Mouse (Mus musculus) MEL (cell line): ENCODE data around the gene Pfdn6. TPM values are rescaled to one million over a fixed set of nuclear protein-coding genes. Genes with fewer than 3 reads are reported as not detected.

Experiments
- DNase-seq: peaks from one replicate; pipeline ENCODE4 v3.0.0; 2011; ENCODE audit warnings: low read depth, low spot score
- H3K27ac ChIP-seq: 2 replicates; pipeline ENCODE4 v1.5.1; 2012; ENCODE audit warnings: low read depth, mild to moderate bottlenecking, control low read depth, low read length, moderate library complexity; ENCODE audit not compliant: control insufficient read depth
- H3K27me3 ChIP-seq, 2 experiments: fragments of 150-350 bp in 1 of 2; sonication (generic) in 1 of 2; 2 replicates each; pipeline ENCODE4 v1.6.1; 2012; ENCODE audit warnings: low read length in 2 of 2, mild to moderate bottlenecking in 2 of 2, improper control_type of control experiment in 1 of 2, moderate library complexity in 1 of 2; ENCODE audit not compliant: insufficient read depth in 2 of 2, control insufficient read depth in 1 of 2
- H3K36me3 ChIP-seq, 2 experiments: 2 replicates each; pipeline ENCODE4 v1.6.1; 2012 to 2014; ENCODE audit warnings: low read length in 2 of 2, improper control_type of control experiment in 1 of 2, inconsistent platforms in 1 of 2, mild to moderate bottlenecking in 1 of 2; ENCODE audit not compliant: insufficient read depth in 2 of 2, control insufficient read depth in 1 of 2
- H3K4me1 ChIP-seq, 2 experiments: fragments of 150-350 bp in 1 of 2; sonication (generic) in 1 of 2; 2 replicates each; pipeline ENCODE4 v1.6.1; 2012; ENCODE audit warnings: low read length in 2 of 2, improper control_type of control experiment in 1 of 2, mild to moderate bottlenecking in 1 of 2; ENCODE audit not compliant: insufficient read depth in 2 of 2, control insufficient read depth in 1 of 2
- H3K4me3 ChIP-seq, 2 experiments: fragments of 150-350 bp in 1 of 2; sonication (generic) in 1 of 2; 2 replicates each; pipeline ENCODE4 v1.5.1; 2012; ENCODE audit warnings: low read depth in 2 of 2, low read length in 2 of 2, mild to moderate bottlenecking in 2 of 2, moderate library complexity in 2 of 2, control low read depth in 1 of 2, improper control_type of control experiment in 1 of 2; ENCODE audit not compliant: control insufficient read depth in 1 of 2, insufficient read depth in 1 of 2
- H3K79me2 ChIP-seq: 2 replicates; pipeline ENCODE4 v1.6.1; 2012; ENCODE audit warnings: mild to moderate bottlenecking, low read length, moderate library complexity; ENCODE audit not compliant: control insufficient read depth, poor library complexity, insufficient read depth
- H3K9ac ChIP-seq: 2 replicates; pipeline ENCODE4 v1.6.1; 2012; ENCODE audit warnings: low read depth, mild to moderate bottlenecking, control low read depth, low read length, moderate library complexity; ENCODE audit not compliant: control insufficient read depth, poor library complexity, severe bottlenecking
- H3K9me3 ChIP-seq: fragments of 150-350 bp; sonication (generic); replicated peaks from 2 replicates; pipeline ENCODE4 v1.6.1; 2012; ENCODE audit warnings: mild to moderate bottlenecking, low read length, improper control_type of control experiment, moderate library complexity; ENCODE audit not compliant: insufficient read depth
- E2F4 ChIP-seq: IDR thresholded peaks from 2 replicates; pipeline ENCODE4 v1.6.1; 2011; ENCODE audit warnings: low read depth, low read length, improper control_type of control experiment, borderline replicate concordance
- GABPA ChIP-seq: IDR thresholded peaks from 2 replicates; pipeline ENCODE4 v1.6.1; 2012; ENCODE audit warnings: low read depth, mild to moderate bottlenecking, inconsistent platforms, low read length, improper control_type of control experiment, moderate library complexity
- HCFC1 ChIP-seq: IDR thresholded peaks from 2 replicates; pipeline ENCODE4 v1.6.1; 2012; ENCODE audit warnings: low read depth, mild to moderate bottlenecking, inconsistent platforms, low read length, improper control_type of control experiment, moderate library complexity
- KAT2A ChIP-seq: conservative IDR thresholded peaks from 2 replicates; pipeline ENCODE4 v1.6.1; 2012; ENCODE audit warnings: low read depth, low read length, improper control_type of control experiment, inconsistent platforms
- MAFK ChIP-seq: IDR thresholded peaks from 2 replicates; pipeline ENCODE4 v1.6.1; 2011; ENCODE audit warnings: low read depth, mild to moderate bottlenecking, low read length, improper control_type of control experiment, borderline replicate concordance
- MYC ChIP-seq: IDR thresholded peaks from 2 replicates; pipeline ENCODE4 v1.6.1; 2011; ENCODE audit warnings: low read depth, mild to moderate bottlenecking, low read length, improper control_type of control experiment, moderate library complexity
- RCOR1 ChIP-seq: IDR thresholded peaks from 2 replicates; pipeline ENCODE4 v1.6.1; 2012; ENCODE audit warnings: low read depth, mild to moderate bottlenecking, inconsistent platforms, low read length, improper control_type of control experiment
- TBP ChIP-seq: IDR thresholded peaks from 2 replicates; pipeline ENCODE4 v1.8.0; 2011; ENCODE audit warnings: low read depth, low read length, improper control_type of control experiment
- USF1 ChIP-seq: IDR thresholded peaks from 2 replicates; pipeline ENCODE4 v1.6.1; 2014; ENCODE audit warnings: low read depth, mild to moderate bottlenecking, inconsistent platforms, low read length, improper control_type of control experiment, moderate library complexity
- USF2 ChIP-seq, 2 experiments: IDR thresholded peaks; 2 replicates each; pipeline ENCODE4 v1.6.1; 2011 to 2012; ENCODE audit warnings: improper control_type of control experiment in 2 of 2, low read length in 2 of 2, borderline replicate concordance in 1 of 2, inconsistent platforms in 1 of 2, low read depth in 1 of 2, mild to moderate bottlenecking in 1 of 2; ENCODE audit not compliant: insufficient read depth in 1 of 2
- ZMIZ1 ChIP-seq: IDR thresholded peaks from 2 replicates; pipeline ENCODE4 v1.6.1; 2012; ENCODE audit warnings: low read depth, mild to moderate bottlenecking, inconsistent platforms, low read length, improper control_type of control experiment, moderate library complexity
- ZNF384 ChIP-seq: IDR thresholded peaks from 2 replicates; pipeline ENCODE4 v1.6.1; 2012; ENCODE audit warnings: low read depth, mild to moderate bottlenecking, inconsistent platforms, low read length, improper control_type of control experiment
- polyA plus RNA-seq, 2 experiments: library from polyadenylated mRNA; stranded (reverse) in 1 of 2; unstranded in 1 of 2; fragments of >175 nt in 1 of 2; fragments of >200 nt in 1 of 2; gene quantifications; 2 replicates each; pipeline versions ENCODE4 v1.2.1 to v1.2.4; 2012; ENCODE audit warnings: low replicate concordance in 2 of 2, low read depth in 1 of 2; ENCODE audit not compliant: insufficient read length in 2 of 2, insufficient read depth in 1 of 2, missing spikeins in 1 of 2
- total RNA-seq: library from RNA; depleted of rRNA; stranded (reverse); fragments of 300-350 nt; gene quantifications from 2 replicates; pipeline ENCODE4 v1.2.3, GENCODE M21; 2012

Gene Pfdn6
- total and polyA plus RNA-seq, 3 experiments = 222 to 239 TPM; not detected in 1

GRCm38 (mm10) chr17:33919351-33920281 is 20.5 kb downstream of the Pfdn6 start (continued):
- TF ChIP-seq MYC = no peak
- TF ChIP-seq E2F4 = no peak
- no peak for TF ChIP-seq RCOR1
- TF ChIP-seq ZMIZ1 = no peak
- TF ChIP-seq ZNF384 = no peak

DNA sequence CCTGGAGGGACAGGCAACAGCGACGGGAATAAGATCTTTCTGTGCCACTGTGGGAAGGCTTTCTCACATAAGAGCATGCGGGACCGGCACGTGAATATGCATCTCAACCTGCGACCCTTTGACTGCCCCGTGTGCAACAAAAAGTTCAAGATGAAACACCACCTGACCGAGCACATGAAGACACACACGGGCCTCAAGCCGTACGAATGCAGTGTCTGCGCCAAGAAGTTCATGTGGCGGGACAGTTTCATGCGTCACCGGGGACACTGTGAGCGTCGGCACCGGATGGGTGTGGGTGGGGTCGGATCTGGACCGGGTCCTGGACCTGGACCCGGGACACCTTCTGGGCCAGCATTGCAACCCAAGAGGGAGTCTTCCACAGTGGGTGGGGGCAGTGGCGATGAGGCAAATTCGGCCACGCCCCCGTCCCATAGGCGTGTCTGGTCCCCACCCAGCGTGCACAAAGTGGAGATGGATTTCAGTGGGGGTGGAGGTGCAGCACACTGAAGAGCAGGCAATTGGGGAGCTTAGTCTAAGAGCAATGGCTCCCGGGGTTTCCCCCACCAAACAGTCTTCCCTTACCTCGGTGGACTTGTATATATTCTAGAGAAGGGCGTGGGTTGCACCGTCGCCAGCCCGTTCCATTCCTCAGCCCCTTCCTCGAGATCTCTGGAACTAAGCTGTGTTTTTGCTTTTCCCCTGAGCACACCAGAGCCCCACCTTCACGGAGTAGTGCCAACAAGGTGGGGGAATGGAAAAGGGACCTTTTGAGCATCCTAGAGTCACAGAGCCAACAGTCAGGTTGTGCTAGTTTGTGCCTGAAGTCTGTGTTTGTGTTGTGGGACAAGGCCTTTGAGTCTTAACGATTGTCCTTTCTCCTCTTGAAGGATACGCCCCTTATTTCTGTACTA is 21.6 kb downstream of the Pfdn6 start:
- Histone ChIP-seq H3K9ac (peak overlapping the region; percentile 73), H3K79me2 (peaks cover 10% of the 10 kb centered on the region)
- TF ChIP-seq USF1 = no peak
- TF ChIP-seq KAT2A = no peak
- TF ChIP-seq MAFK = no peak
- TF ChIP-seq HCFC1 = no peak
- peak; percentile 4; the same call in 1 of the 2 replicates for TF ChIP-seq TBP
- no peak for TF ChIP-seq USF2 (IDR thresholded peaks at IDR 0.05; ENCODE audit: borderline replicate concordance in 1 of 2, insufficient read depth in 1 of 2, low read depth in 1 of 2, low read length in 2 of 2)
- TF ChIP-seq, all 39 proteins: peak for 1
- peak overlapping the region; percentile 66 for H3K27ac ChIP-seq
- peak overlapping the region; percentile 77 to 81 for H3K4me3 ChIP-seq
- H3K36me3 ChIP-seq = peaks cover 0 to 12% of the 10 kb centered on the region in 2 experiments; a peak in 3 of 4 replicates
- no peaks in the 10 kb centered on the region for H3K9me3 ChIP-seq
- no peaks in the 10 kb centered on the region for H3K27me3 ChIP-seq
- peaks cover 4 to 22% of the 10 kb centered on the region in 2 experiments; a peak in 3 of 4 replicates for H3K4me1 ChIP-seq
- peak; percentile 51 for DNase-seq

- H3K36me3 ChIP-seq = peaks cover 0 to 12% of the 10 kb centered on the region in 2 experiments
- no peak overlapping the region for H3K27ac ChIP-seq
- no peak overlapping the region for H3K4me3 ChIP-seq
- DNase-seq = no peak
- TF ChIP-seq HCFC1 (no peak), GABPA (no peak)
- TF ChIP-seq, all 39 proteins: peak for 0
- Histone ChIP-seq H3K79me2 (peaks cover 13% of the 10 kb centered on the region), H3K9me3 (no peaks in the 10 kb centered on the region), H3K9ac (no peak overlapping the region), H3K4me1 (peaks cover 4 to 21% of the 10 kb centered on the region in 2 experiments; a peak in 3 of 4 replicates), H3K27me3 (no peaks in the 10 kb centered on the region)
These were observed 22.4 kb downstream of the Pfdn6 start for GRCm38 (mm10) chr17:33917656-33918292.
